Mouse (Mus musculus): ENCODE results near the gene Fbxw4.
A peak's percentile ranks its signal among the peaks of the same experiment; 100 is the strongest.

The Fbxw4 gene

GRCm38 (mm10) chr19:45610823-45611222, 49.3 kb downstream of the Fbxw4 start:
- peak; percentile 58 to 70 for DNase-seq

DNA sequence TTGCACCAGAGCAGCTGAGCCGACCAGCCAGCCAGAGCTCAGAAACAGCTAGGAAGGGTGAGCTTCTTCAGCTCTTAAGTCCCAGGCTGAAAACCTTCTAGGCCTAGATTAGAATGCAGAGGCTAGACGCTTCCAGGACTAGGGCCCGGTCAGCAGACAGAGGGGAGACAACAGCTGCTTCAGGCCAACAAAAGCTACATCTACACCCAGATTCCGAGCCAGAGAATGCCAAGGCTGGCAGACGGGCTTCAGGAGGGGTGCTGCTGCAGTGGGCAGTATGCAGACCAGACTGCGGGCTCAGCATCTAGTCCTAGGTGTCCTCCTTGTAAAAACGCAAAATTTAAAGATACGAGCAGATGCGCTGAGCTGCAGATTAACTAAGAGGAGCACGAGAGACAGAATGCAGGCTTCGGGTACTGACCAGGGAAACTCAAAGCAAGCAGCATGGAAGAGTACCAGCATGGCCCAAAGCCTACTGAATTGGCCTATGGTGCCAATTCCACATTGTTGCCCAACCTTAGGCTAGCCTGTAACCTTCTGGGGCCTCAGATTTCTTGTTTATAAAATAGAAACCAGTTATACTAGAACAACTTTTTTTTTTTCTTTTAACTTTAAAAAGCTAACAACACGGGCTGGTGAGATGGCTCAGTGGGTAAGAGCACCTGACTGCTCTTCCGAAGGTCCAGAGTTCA, 51.3 kb downstream of the Fbxw4 start:
- DNase-seq = no peak

GRCm38 (mm10) chr19:45607479-45607878, 52.6 kb downstream of the Fbxw4 start:
- DNase-seq = no peak

- DNase-seq = peak; percentile 46 to 57
Measured at GRCm38 (mm10) chr19:45606701-45607100, 53.4 kb downstream of the Fbxw4 start.

- DNase-seq = no peak
Measured at GRCm38 (mm10) chr19:45602606-45603005, 57.5 kb downstream of the Fbxw4 start.

GRCm38 (mm10) chr19:45597106-45597505, 63.0 kb downstream of the Fbxw4 start:
- DNase-seq = no peak

- no peak for DNase-seq
Measured at GRCm38 (mm10) chr19:45596434-45596833, 63.7 kb downstream of the Fbxw4 start.

- peak in 1 of 2 experiments; percentile 22 for DNase-seq
Measured at GRCm38 (mm10) chr19:45596019-45596418, 64.1 kb downstream of the Fbxw4 start.

GRCm38 (mm10) chr19:45595481-45595880, 64.6 kb downstream of the Fbxw4 start:
- DNase-seq = no peak

DNA sequence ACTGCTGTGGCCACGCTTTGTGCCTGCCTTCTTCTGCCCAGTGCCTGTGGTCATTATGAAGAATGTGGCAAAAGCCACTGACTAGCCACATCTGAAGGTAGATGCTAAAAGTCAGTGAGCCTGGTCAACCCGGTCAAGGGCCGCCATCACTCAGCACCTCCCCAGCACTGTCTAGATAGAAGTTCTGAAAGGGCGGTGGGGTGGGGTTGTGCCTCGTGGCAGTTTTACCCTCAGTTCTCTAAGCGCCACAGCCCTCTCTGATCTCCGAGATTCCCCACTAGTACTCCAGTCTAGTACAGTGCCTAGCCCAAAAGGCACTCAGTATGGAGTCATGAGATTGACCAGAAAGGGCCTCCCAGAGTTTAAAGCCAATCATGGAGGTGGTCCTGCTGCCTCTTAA, 66.0 kb downstream of the Fbxw4 start:
- no peak for DNase-seq

DNA sequence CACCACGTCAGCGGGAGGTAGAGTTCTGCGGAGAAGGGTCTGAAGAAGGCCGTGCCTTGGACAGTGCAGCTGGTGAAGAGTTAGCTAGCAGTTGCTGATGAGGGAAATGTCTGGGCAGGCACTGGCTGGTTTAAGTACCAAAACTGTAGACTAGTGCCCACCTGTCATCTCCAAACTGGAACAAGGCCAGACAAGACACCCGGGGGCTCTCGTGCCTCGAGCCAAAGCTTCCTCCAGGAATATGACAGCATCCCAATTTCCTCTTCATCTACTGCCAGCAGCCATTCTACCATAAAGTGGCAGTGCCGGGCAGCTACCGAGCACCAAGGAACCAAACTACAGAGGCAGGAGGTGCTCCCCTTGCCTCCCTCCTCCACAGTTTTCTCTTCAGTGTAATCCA, 67.2 kb downstream of the Fbxw4 start:
- DNase-seq = peak; percentile 49 to 56

DNA sequence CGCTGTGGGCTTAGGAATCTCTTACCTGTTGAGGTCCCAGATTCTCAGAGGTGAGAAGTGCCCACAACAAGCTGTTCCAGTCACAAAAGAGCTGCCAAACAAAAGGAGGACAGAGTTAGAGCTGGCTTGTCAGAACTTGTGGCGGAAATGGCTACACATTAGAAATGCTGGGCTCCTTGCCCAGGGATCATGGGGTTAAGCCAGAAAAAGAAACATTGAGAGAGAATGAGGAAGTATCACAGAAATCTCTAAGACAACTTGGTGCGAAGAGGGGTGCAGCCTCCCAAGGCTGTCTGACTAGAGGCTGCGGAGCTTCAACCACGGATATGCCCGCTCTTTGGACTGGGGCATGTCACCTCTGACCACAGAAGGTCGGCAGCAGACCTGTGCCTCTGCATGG, 68.4 kb downstream of the Fbxw4 start:
- DNase-seq = peak; percentile 45 to 47

GRCm38 (mm10) chr19:45589761-45590160, 70.4 kb downstream of the Fbxw4 start:
- peak in 1 of 2 experiments; percentile 43 for DNase-seq

DNA sequence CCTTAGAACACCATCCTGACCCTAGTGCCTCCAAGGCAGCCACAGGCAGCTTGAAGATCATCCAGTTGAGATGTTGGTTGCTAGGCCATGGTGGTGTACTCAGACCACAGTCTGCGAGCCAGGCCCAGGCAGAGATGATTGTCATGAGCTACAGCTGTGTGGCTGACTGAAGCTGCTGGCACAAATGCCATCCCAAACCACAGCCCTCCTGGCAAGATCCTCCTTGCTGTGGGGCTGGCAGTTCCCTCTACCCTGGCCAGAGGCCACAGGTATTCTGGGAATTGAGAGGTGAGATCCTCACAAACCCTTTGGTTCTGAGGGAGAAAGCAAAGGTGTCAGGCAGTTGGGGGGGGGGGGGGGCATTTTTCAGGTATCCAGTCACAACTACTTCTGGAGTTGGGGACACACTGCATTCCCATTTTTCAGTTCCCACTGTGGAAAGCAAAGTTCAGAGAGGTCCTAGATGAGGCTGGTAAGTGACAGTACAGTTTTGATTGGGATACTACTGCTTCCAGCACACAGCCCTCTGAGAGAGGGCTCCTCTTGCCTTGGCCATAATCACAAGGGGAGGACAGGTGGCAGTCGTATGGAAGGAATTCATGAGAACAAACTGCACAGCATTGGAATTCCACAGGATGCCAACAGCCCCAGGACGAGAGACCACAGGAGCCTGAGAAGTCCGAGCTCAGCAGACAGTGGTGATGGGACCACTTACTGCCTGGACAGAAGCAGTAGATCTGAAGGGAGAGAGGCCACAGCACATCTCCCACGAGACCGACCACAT, 72.4 kb downstream of the Fbxw4 start:
- DNase-seq = no peak

DNA sequence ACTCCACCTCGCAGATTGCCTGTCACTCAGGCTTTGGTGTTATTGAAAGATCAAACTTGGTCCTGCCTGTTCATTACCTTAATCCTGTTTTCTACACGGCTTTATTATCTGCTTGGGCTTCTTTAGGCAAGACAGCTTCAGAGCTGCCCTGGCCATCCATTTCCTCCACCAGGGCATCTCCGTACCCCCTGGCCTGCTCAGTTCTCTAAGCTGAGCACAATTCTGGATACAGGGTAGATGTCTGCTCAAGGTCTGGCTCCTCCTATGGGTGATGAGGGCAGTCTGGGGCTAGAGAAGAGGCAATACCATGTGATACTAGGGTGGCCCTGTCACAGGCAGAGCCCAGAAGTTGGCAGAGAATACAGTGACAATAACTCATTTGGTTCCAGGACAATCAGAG, 73.3 kb downstream of the Fbxw4 start:
- no peak for DNase-seq

DNA sequence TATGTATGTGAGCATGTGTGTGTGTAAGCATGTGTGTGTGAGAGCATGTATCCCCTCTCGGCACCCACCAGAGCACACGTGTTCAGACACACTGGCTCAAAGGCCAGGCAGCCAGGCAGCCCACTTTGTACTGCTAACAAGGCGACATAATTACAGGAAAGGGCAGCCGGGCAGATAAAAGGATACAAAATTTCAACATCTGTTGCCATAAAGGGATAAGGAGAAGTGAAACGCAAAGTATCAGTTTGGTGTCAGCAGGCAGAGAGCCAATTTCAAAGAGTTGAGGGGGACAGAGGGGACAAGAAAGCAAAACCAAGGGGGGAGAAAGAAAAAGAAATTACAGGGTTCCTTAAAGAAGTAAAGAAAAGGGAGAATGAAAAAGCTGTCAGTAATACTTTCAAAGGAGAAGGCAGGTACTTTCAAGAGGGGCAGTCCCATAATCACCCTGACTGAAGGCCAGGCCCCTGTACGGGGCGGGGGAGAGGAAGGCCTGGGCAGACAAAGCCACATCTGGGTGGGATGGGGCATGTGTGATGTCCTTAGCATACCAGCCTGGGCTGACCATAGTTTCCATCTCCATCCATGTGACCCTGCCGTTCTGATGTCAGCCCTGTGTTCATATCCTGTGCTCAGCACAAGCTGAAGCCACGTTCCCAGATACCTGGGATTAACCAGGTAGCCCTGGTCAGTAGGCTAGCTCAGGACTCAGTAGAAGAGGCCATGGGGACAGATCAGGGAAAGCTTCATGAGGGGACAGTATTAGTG, 75.1 kb downstream of the Fbxw4 start:
- no peak for DNase-seq

DNA sequence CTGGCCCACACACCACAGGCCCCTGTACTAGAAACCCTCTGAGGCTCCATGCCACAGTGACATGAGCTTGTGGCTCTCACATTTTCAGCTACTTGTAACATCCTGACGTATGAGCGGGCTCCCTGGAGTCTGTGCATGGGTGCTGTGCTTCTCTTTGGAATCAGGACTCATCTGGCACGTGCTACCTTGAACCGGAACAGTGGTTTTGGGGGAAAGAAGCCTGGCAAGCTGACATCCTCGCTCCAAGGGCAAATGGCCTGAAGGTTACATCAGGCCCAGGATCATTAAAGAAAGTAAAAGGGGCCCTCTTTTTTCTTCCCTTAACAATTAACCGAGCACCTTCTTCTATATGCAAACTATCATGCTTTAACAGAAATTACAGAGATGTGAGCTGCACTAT, 77.0 kb downstream of the Fbxw4 start:
- DNase-seq = no peak

DNA sequence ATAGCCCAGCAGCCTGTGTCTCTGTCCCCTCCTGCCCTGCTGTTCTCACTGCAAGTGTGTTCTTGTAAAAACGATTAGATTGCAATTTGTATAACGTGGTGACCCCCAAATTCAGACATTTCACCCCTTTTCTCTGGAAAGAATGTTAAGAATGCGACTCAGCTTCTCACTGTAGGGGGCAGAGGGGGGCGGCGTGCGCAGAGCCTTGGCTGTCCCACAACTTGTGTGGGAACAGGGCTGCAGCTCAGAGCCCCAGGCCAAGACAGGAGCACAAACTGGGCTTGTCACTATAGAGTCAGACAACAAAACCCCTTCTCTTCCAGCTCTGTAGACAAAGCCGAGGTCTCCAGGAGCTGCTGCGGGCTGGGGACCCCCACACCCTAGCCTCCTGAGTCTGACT, 78.0 kb downstream of the Fbxw4 start:
- no peak for DNase-seq

- peak; percentile 19 to 33 for DNase-seq
Measured at GRCm38 (mm10) chr19:45581257-45581656, 78.9 kb downstream of the Fbxw4 start.

GRCm38 (mm10) chr19:45580235-45580634, 79.9 kb downstream of the Fbxw4 start:
- no peak for DNase-seq

DNA sequence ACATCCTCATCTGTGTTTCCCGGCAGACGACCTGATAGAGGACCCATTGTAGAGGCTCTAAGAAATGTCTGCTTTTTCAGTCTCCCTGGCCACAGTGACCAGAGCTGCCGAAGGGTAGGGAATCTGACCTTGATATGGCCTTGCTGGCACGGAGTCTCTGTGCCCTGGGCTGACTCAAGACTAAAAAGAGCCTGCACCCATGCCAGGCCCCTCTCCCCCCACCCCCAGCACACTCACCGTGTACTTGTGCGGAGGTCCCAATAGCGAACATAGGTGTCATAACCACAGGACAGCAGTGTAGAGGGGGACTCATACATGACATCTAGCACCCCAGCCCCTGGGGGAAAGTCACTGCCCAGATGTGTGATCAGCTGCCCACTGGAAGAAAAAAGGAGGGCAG, 80.7 kb downstream of the Fbxw4 start:
- no peak for DNase-seq

DNA sequence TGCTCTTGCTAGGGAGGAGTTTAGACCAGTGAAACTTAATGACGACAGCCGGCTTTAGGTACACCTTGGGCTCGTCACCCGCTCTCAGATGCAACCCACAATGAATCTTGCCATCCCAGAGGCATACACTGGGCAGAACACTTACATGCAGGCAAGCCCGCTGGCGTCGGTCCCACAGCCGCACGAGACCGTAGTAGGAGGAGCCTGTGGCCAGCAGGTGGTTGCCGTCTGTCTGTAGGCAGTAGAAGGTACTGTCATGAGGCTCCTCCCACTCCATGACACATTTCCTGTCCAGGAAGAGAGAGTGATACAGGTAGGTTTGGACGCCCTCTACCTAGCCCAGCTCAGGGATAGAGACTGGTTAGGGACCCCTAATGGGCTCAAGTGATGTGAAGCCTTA, 81.1 kb downstream of the Fbxw4 start:
- no peak for DNase-seq

DNA sequence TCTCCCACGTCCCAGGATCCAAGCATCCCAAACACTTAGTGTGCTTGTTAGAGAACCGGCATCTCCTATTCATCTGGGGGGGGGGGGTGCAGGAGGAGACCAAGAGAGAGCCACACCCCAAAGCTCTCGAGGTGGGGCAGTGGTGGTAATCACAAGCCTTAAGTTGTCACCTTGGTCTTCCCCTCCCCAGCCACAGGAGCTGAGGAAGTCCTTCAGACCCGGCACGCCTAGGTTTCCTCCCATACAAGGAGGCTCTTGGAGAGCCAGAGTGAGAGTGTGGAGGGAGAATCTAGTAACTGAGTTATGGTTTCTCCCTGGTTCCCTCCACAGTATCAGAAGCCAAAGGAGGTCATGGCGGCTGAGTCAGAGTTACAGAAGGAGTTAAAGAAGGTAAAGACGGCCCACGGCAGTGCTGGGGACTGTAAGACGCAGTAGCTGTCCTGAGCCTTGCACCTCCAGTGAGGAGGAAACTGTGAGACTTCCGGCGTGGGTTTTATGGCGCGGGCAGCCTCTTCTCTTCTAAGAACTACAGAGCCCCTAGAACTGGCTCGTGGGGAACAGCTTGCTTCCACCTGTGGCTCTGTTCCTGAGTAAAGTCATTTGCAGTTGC, 82.9 kb downstream of the Fbxw4 start:
- DNase-seq = no peak
